Comparison of ENCODE assay signal across 9 mouse cellular contexts in genomic region chr10:81429092-81429491, GRCm38 (mm10). TPM values are rescaled to one million over a fixed set of nuclear protein-coding genes. Genes with fewer than 3 reads are reported as not detected.
DNase-seq lines count a peak whose midpoint lies in the region; ATAC-seq and TF ChIP-seq lines count a peak whose summit lies in the region.
"Had no signal": no experiment of that assay in that cellular context is flagged by ENCODE, and none has a peak within 500 bp of the region (broad histone marks: within the 10 kb centered on the region; RNA-seq: fewer than 3 reads in every experiment).

No protein-coding gene starts in this region.

- H3K4me1 ChIP-seq in cerebellum, adult 2 months (ENCODE audit: control insufficient read depth, insufficient read depth, low read length) = peaks cover 38% of the 10 kb centered on the region
- peaks cover 54% of the 10 kb centered on the region for H3K4me1 ChIP-seq in embryonic facial prominence, embryonic 12.5 days
- H3K4me1 ChIP-seq in intestine, postnatal 0 days (replicated peaks; ENCODE audit: control insufficient read depth, insufficient read depth, low read length) = 0 out of 2 replicates have a peak, but pooled peaks cover 4% of the 10 kb centered on the region

- no peak overlapping the region for H3K27ac ChIP-seq in cerebellum, adult 2 months (ENCODE audit: insufficient read depth, low read length)
- 0 out of 2 replicates have a peak overlapping the region, but pooled peaks have one; percentile 88 for H3K27ac ChIP-seq in embryonic facial prominence, embryonic 12.5 days
- H3K27ac ChIP-seq in intestine, postnatal 0 days (ENCODE audit: low read depth, low read length) = 0 out of 2 replicates have a peak overlapping the region, but pooled peaks have one; percentile 87

- peak overlapping the region; percentile 86; the same call in 1 of the 2 replicates for H3K4me2 ChIP-seq in embryonic facial prominence, embryonic 12.5 days (replicated peaks)
- peak overlapping the region; percentile 97 for H3K4me2 ChIP-seq in intestine, postnatal 0 days (replicated peaks; ENCODE audit: low read depth)

- no peak for TF ChIP-seq CTCF in cerebellum, adult 2 months (IDR thresholded peaks at IDR 0.05; ENCODE audit: borderline replicate concordance, insufficient read depth, low read depth, low read length)
- TF ChIP-seq CTCF in intestine, postnatal 0 days (IDR thresholded peaks at IDR 0.05; ENCODE audit: low read depth) = no peak

- DNase-seq in left cerebral cortex, postnatal 14 days (ENCODE audit: low spot score in 2 of 2) = peak; percentile 4 to 7
- DNase-seq in left cerebral cortex, adult 9 months (ENCODE audit: low spot score in 2 of 2) = no peak
- DNase-seq in cerebellum, adult 2 months = peak; percentile 25 to 35
- DNase-seq in lung, postnatal 4 days = peak; percentile 4 to 21
- no peak for DNase-seq in Muller cell, postnatal 12 days (ENCODE audit: inconsistent ontology term)

- no peaks in the 10 kb centered on the region for H3K36me3 ChIP-seq in embryonic facial prominence, embryonic 12.5 days
- H3K36me3 ChIP-seq in intestine, postnatal 0 days (ENCODE audit: control insufficient read depth, insufficient read depth) = no peaks in the 10 kb centered on the region

- H3K9me3 ChIP-seq in embryonic facial prominence, embryonic 12.5 days = no peaks in the 10 kb centered on the region
- no peaks in the 10 kb centered on the region for H3K9me3 ChIP-seq in intestine, postnatal 0 days (ENCODE audit: control insufficient read depth)

- no peak for TF ChIP-seq POLR2A in cerebellum, adult 2 months (IDR thresholded peaks at IDR 0.05; ENCODE audit: borderline replicate concordance, insufficient read depth, low read length)

- intact Hi-C loops in left cerebral cortex, postnatal 14 days (cut with DNase I) = no loop called here

- ATAC-seq in embryonic facial prominence, embryonic 12.5 days (ENCODE audit: insufficient number of reproducible peaks, insufficient read depth, low FRiP score, low TSS enrichment) = no peak
- no peak for ATAC-seq in intestine, postnatal 0 days
- no peak for ATAC-seq in activated CD4-positive, CD25-positive, alpha-beta regulatory T cell, adult 4 months

- 47% methylated on average over 2 of the region's 2 CpGs for WGBS in cerebellum, adult 2 months
- WGBS in embryonic facial prominence, embryonic 12.5 days = 23% methylated on average over 2 of the region's 2 CpGs
- WGBS in intestine, postnatal 0 days = 45% methylated on average over 2 of the region's 2 CpGs

- H3K27me3 ChIP-seq in cerebellum, adult 2 months (ENCODE audit: control insufficient read depth, insufficient read depth, low read length) = no peaks in the 10 kb centered on the region
- H3K27me3 ChIP-seq in embryonic facial prominence, embryonic 12.5 days = peaks cover 46% of the 10 kb centered on the region
- peaks cover 19% of the 10 kb centered on the region for H3K27me3 ChIP-seq in intestine, postnatal 0 days (replicated peaks; ENCODE audit: control insufficient read depth, insufficient read depth, low read length)

- no peak overlapping the region for H3K9ac ChIP-seq in embryonic facial prominence, embryonic 12.5 days
- H3K9ac ChIP-seq in intestine, postnatal 0 days (ENCODE audit: low read depth, low read length) = no peak overlapping the region

- peak overlapping the region; percentile 3 for H3K4me3 ChIP-seq in cerebellum, adult 2 months (replicated peaks; ENCODE audit: insufficient read depth, low read depth, low read length)
- peak overlapping the region; percentile 75 for H3K4me3 ChIP-seq in embryonic facial prominence, embryonic 12.5 days
- H3K4me3 ChIP-seq in intestine, postnatal 0 days (ENCODE audit: low read depth, low read length) = no peak overlapping the region

RNA-seq across cellular contexts. Expression of gene Nfic, which starts 26.3 kb away (rescaled TPM):
- 10 to 100 TPM; 67.0 to 69.8 TPM for total RNA-seq in left cerebral cortex, postnatal 14 days (2021)
- 103 and 108 TPM in 2 replicates for polyA plus RNA-seq in cerebellum, adult 2 months (2012; rRNA removed)
- 46.2 and 50.8 TPM in 2 replicates for polyA plus RNA-seq in embryonic facial prominence, embryonic 12.5 days (2016; fragmentation: Nextera tagmentation; extraction: Ambion mirVana)
- polyA plus RNA-seq in intestine, postnatal 0 days (2015; fragmentation: Nextera tagmentation; extraction: Ambion mirVana) = 29.2 and 35.1 TPM in 2 replicates
- polyA plus RNA-seq in activated CD4-positive, CD25-positive, alpha-beta regulatory T cell, adult 4 months (2017; shearing (Covaris generic)) = 10 to 100 TPM; 15.2 to 16.0 TPM

RNA-seq across cellular contexts. Expression of gene Smim24, which starts 36.2 kb away (rescaled TPM):
- 1 to 10 TPM; 1.8 to 1.9 TPM for total RNA-seq in left cerebral cortex, postnatal 14 days (2021)
- 1.2 and 1.7 TPM in 2 replicates for polyA plus RNA-seq in cerebellum, adult 2 months (2012; rRNA removed)
- polyA plus RNA-seq in embryonic facial prominence, embryonic 12.5 days (2016; fragmentation: Nextera tagmentation; extraction: Ambion mirVana) = 3.1 and 3.4 TPM in 2 replicates
- polyA plus RNA-seq in intestine, postnatal 0 days (2015; fragmentation: Nextera tagmentation; extraction: Ambion mirVana) = 1,233 and 1,333 TPM in 2 replicates
- polyA plus RNA-seq in activated CD4-positive, CD25-positive, alpha-beta regulatory T cell, adult 4 months (2017; shearing (Covaris generic)) = 10 to 100 TPM in 1 of 2 experiments, 1 to 10 TPM in 1; 7.3 to 13.3 TPM

RNA-seq across cellular contexts. Expression of gene Gm48552, which starts 40.3 kb away (rescaled TPM):
- 1 to 10 TPM; 2.8 to 4.7 TPM for total RNA-seq in left cerebral cortex, postnatal 14 days (2021)
- 10.7 and 13.8 TPM in 2 replicates for polyA plus RNA-seq in cerebellum, adult 2 months (2012; rRNA removed)
- 2.0 and 3.8 TPM in 2 replicates for polyA plus RNA-seq in embryonic facial prominence, embryonic 12.5 days (2016; fragmentation: Nextera tagmentation; extraction: Ambion mirVana)
- polyA plus RNA-seq in intestine, postnatal 0 days (2015; fragmentation: Nextera tagmentation; extraction: Ambion mirVana) = 0.31 TPM in 1 of 2 replicates, not detected in the other
- 1 to 10 TPM in 1 of 2 experiments, not detected in 1; 1.4 TPM for polyA plus RNA-seq in activated CD4-positive, CD25-positive, alpha-beta regulatory T cell, adult 4 months (2017; shearing (Covaris generic))
- total RNA-seq: hematopoietic stem cell, adult 5-6 weeks had no signal

RNA-seq across cellular contexts. Expression of gene Gm48551, which starts 44.8 kb away (rescaled TPM):
- total RNA-seq in left cerebral cortex, postnatal 14 days (2021) = 1 to 10 TPM; 2.4 to 3.2 TPM
- polyA plus RNA-seq in cerebellum, adult 2 months (2012; rRNA removed) = 10.2 and 10.8 TPM in 2 replicates
- 2.9 and 4.1 TPM in 2 replicates for polyA plus RNA-seq in embryonic facial prominence, embryonic 12.5 days (2016; fragmentation: Nextera tagmentation; extraction: Ambion mirVana)
- polyA plus RNA-seq in intestine, postnatal 0 days (2015; fragmentation: Nextera tagmentation; extraction: Ambion mirVana) = 0.76 and 1.1 TPM in 2 replicates
- 1 to 10 TPM; 1.1 to 1.2 TPM for polyA plus RNA-seq in activated CD4-positive, CD25-positive, alpha-beta regulatory T cell, adult 4 months (2017; shearing (Covaris generic))

RNA-seq across cellular contexts. Expression of gene Dohh, which starts 44.9 kb away (rescaled TPM):
- 10 to 100 TPM; 82.4 to 88.6 TPM for total RNA-seq in left cerebral cortex, postnatal 14 days (2021)
- polyA plus RNA-seq in cerebellum, adult 2 months (2012; rRNA removed) = 87.7 and 93.1 TPM in 2 replicates
- polyA plus RNA-seq in embryonic facial prominence, embryonic 12.5 days (2016; fragmentation: Nextera tagmentation; extraction: Ambion mirVana) = 73.6 and 77.0 TPM in 2 replicates
- polyA plus RNA-seq in intestine, postnatal 0 days (2015; fragmentation: Nextera tagmentation; extraction: Ambion mirVana) = 54.0 and 59.4 TPM in 2 replicates
- 10 to 100 TPM; 12.7 to 13.7 TPM for polyA plus RNA-seq in activated CD4-positive, CD25-positive, alpha-beta regulatory T cell, adult 4 months (2017; shearing (Covaris generic))

Comparison
In these comparisons a context has a peak if more than half of its experiments do, and no peak if none do; other contexts are left out.
1. DNase-seq: peak in left cerebral cortex, postnatal 14 days (2 of 2), cerebellum, adult 2 months (2 of 2) and lung, postnatal 4 days (2 of 2); none in left cerebral cortex, adult 9 months (0 of 2) and Muller cell, postnatal 12 days (single experiment).
2. RNA of gene Smim24, which starts 36.2 kb away (polyA plus RNA-seq): 1,233 to 1,333 TPM in intestine, postnatal 0 days; 7.3 to 13.3 TPM in activated CD4-positive, CD25-positive, alpha-beta regulatory T cell, adult 4 months, 3.1 to 3.4 TPM in embryonic facial prominence, embryonic 12.5 days and 1.2 to 1.7 TPM in cerebellum, adult 2 months; every median in the first group is over 10 times any median in the second.